Mouse (Mus musculus) gastrocnemius, adult 2 months (tissue): ENCODE data around the gene Spata19. TPM values are rescaled to one million over a fixed set of nuclear protein-coding genes. Genes with fewer than 3 reads are reported as not detected.

Experiments used
- DNase-seq: peaks from one replicate; pipeline ENCODE4 v3.0.0; 2022
- H3K27ac ChIP-seq: fragments of 200-600 bp; 2 replicates; pipeline ENCODE4 v1.8.1; 2022; ENCODE audit warnings: mild to moderate bottlenecking
- H3K4me3 ChIP-seq: fragments of 200-600 bp; 2 replicates; pipeline ENCODE4 v1.8.1; 2022; ENCODE audit warnings: mild to moderate bottlenecking, moderate library complexity
- CTCF ChIP-seq: fragments of 200-600 bp; IDR thresholded peaks from 2 replicates; pipeline ENCODE4 v1.8.1; 2022; ENCODE audit warnings: antibody characterized with exemption, mild to moderate bottlenecking, moderate library complexity
- intact Hi-C: fragments of 180-260 bp; cut with DNase I; formaldehyde crosslinking; loops from one replicate; pipeline ENCODE4 v1.15.1; 2025
- long read RNA-seq, 2 experiments: library from polyadenylated mRNA; stranded (forward); transcript quantifications; one replicate each; pipeline ENCODE4 v2.0.0; 2021
- total RNA-seq, 2 experiments: library from RNA; stranded (reverse); gene quantifications; 2 replicates each; pipeline ENCODE4 v1.2.3; 2021

Gene Spata19
- total RNA-seq: not detected
- long read RNA-seq, experiment 1: 0 reads
- long read RNA-seq, experiment 2: 0 reads

- no peak for TF ChIP-seq CTCF
- no peak for DNase-seq
- H3K27ac ChIP-seq: no peak within 1 kb of the TSS
- no peak within 1 kb of the TSS for H3K4me3 ChIP-seq
- intact Hi-C loops: no loop called here
Observed at GRCm38 (mm10) chr9:27396500-27396899, at the start of gene Spata19. Gene Spata19, plus strand, starts transcription at chr9:27396800.

GRCm38 (mm10) chr9:27353082-27353481, 43.5 kb upstream of the Spata19 start:
- Histone ChIP-seq H3K4me3 (no peak overlapping the region), H3K27ac (no peak overlapping the region)
- intact Hi-C loops: no loop called here
- no peak for DNase-seq
- no peak for TF ChIP-seq CTCF

GRCm38 (mm10) chr9:27357893-27358292, 38.7 kb upstream of the Spata19 start:
- intact Hi-C loops: no loop called here
- no peak for DNase-seq
- no peak for TF ChIP-seq CTCF
- Histone ChIP-seq H3K27ac (no peak overlapping the region), H3K4me3 (no peak overlapping the region)

GRCm38 (mm10) chr9:27367231-27367630, 29.4 kb upstream of the Spata19 start:
- intact Hi-C loops: no loop called here
- no peak overlapping the region for H3K27ac ChIP-seq
- TF ChIP-seq CTCF: no peak
- no peak for DNase-seq
- H3K4me3 ChIP-seq: no peak overlapping the region

GRCm38 (mm10) chr9:27369108-27369507, 27.5 kb upstream of the Spata19 start:
- H3K4me3 ChIP-seq: no peak overlapping the region
- intact Hi-C loops: no loop called here
- no peak for DNase-seq
- TF ChIP-seq CTCF: no peak
- H3K27ac ChIP-seq: no peak overlapping the region

- Histone ChIP-seq H3K4me3 (no peak overlapping the region), H3K27ac (no peak overlapping the region)
- no peak for TF ChIP-seq CTCF
- intact Hi-C loops: no loop called here
- no peak for DNase-seq
Observed at GRCm38 (mm10) chr9:27375746-27376145, 20.9 kb upstream of the Spata19 start.

GRCm38 (mm10) chr9:27386951-27387350, 9.6 kb upstream of the Spata19 start:
- Histone ChIP-seq H3K4me3 (no peak overlapping the region), H3K27ac (no peak overlapping the region)
- TF ChIP-seq CTCF: no peak
- intact Hi-C loops: no loop called here
- DNase-seq: no peak

GRCm38 (mm10) chr9:27401169-27401568, 4.6 kb downstream of the Spata19 start:
- Histone ChIP-seq H3K4me3 (no peak overlapping the region), H3K27ac (no peak overlapping the region)
- no peak for TF ChIP-seq CTCF
- intact Hi-C loops: no loop called here
- no peak for DNase-seq

- DNase-seq: no peak
- peak; percentile 75 for TF ChIP-seq CTCF
- intact Hi-C loops: loop anchor here (1.0 to 5.0 kb wide), 3 partner anchors 328 to 839 kb away; no protein-coding TSS in a partner anchor
- H3K4me3 ChIP-seq: no peak overlapping the region
- no peak overlapping the region for H3K27ac ChIP-seq
Observed at GRCm38 (mm10) chr9:27409733-27410132, 13.1 kb downstream of the Spata19 start.

GRCm38 (mm10) chr9:27414058-27414460, 17.5 kb downstream of the Spata19 start:
- Histone ChIP-seq H3K27ac (no peak overlapping the region), H3K4me3 (peak overlapping the region; percentile 52)
- intact Hi-C loops: loop anchor here (1.0 to 5.0 kb wide), 3 partner anchors 323 to 834 kb away; no protein-coding TSS in a partner anchor
- DNase-seq: peak; percentile 71
- TF ChIP-seq CTCF: peak; percentile 82

- H3K27ac ChIP-seq: no peak overlapping the region
- no peak for DNase-seq
- H3K4me3 ChIP-seq: no peak overlapping the region
- intact Hi-C loops: no loop called here
- TF ChIP-seq CTCF: no peak
Observed at GRCm38 (mm10) chr9:27424511-27424910, 27.9 kb downstream of the Spata19 start.

- intact Hi-C loops: no loop called here
- TF ChIP-seq CTCF: no peak
- no peak overlapping the region for H3K27ac ChIP-seq
- no peak overlapping the region for H3K4me3 ChIP-seq
- DNase-seq: no peak
Observed at GRCm38 (mm10) chr9:27428552-27428951, 32.0 kb downstream of the Spata19 start.

- H3K4me3 ChIP-seq: no peak overlapping the region
- no peak for TF ChIP-seq CTCF
- intact Hi-C loops: no loop called here
- no peak for DNase-seq
- H3K27ac ChIP-seq: no peak overlapping the region
Observed at GRCm38 (mm10) chr9:27433301-27433700, 36.7 kb downstream of the Spata19 start.

- no peak for TF ChIP-seq CTCF
- no peak for DNase-seq
- no peak overlapping the region for H3K27ac ChIP-seq
- intact Hi-C loops: no loop called here
- H3K4me3 ChIP-seq: no peak overlapping the region
Observed at GRCm38 (mm10) chr9:27435936-27436335, 39.3 kb downstream of the Spata19 start.
